Mouse (Mus musculus) C2C12 (cell line): ENCODE data around the gene Serhl.

Experiments
- CEBPB ChIP-seq: IDR thresholded peaks from one replicate; pipeline ENCODE4 v1.6.1; 2011; ENCODE audit warnings: low read depth, mild to moderate bottlenecking, control low read depth, moderate library complexity
- CTCF ChIP-seq: IDR thresholded peaks from one replicate; pipeline ENCODE4 v1.5.1; 2011; ENCODE audit not compliant: control insufficient read depth, insufficient read depth, insufficient read length
- MAX ChIP-seq: IDR thresholded peaks from one replicate; pipeline ENCODE4 v1.6.1; 2011; ENCODE audit warnings: mild to moderate bottlenecking, control low read depth
- MYOD1 ChIP-seq: IDR thresholded peaks from one replicate; pipeline ENCODE4 v1.6.1; 2011; ENCODE audit warnings: low read depth; ENCODE audit not compliant: control insufficient read depth, insufficient read length
- MYOG ChIP-seq: IDR thresholded peaks from one replicate; pipeline ENCODE4 v1.6.1; 2011; ENCODE audit not compliant: control insufficient read depth, insufficient read length; ENCODE audit errors: extremely low read depth

- TF ChIP-seq CTCF = no peak
- no peak for TF ChIP-seq MYOD1
- no peak for TF ChIP-seq CEBPB
- no peak for TF ChIP-seq MYOG
- TF ChIP-seq MAX = no peak
Observed at GRCm38 (mm10) chr15:83046308-83046707, 43.0 kb upstream of the Serhl start.
